Mouse (Mus musculus) adrenal gland, adult 18-20 months (tissue): Measurements from ENCODE around the gene Fitm1. TPM values are rescaled to one million over a fixed set of nuclear protein-coding genes. Genes with fewer than 3 reads are reported as not detected.

Source experiments
- DNase-seq, 2 experiments: peaks; one replicate each; pipeline ENCODE4 v3.0.0; 2021 to 2022; ENCODE audit warnings: low spot score in 2 of 2
- long read RNA-seq, 2 experiments: library from polyadenylated mRNA; stranded (forward); transcript quantifications; one replicate each; pipeline ENCODE4 v2.0.0; 2021
- total RNA-seq, 2 experiments: library from RNA; stranded (reverse); gene quantifications; 1 replicate in 1 of 2; 2 replicates in 1 of 2; pipeline ENCODE4 v1.2.3; 2021

The Fitm1 gene
- total RNA-seq = 1 to 10 TPM in 1 of 2 experiments, under 1 TPM in 1; 0.96 to 2.3 TPM
- long read RNA-seq, experiment 1 = 0 reads
- long read RNA-seq, experiment 2, partial matches to known transcripts = 0 of 2 reads
- long read RNA-seq, experiment 2, other reads (novel, unspliced or antisense) = 0 of 2 reads

- no peak for DNase-seq
Measured at GRCm38 (mm10) chr14:55575302-55575701, at the start of gene Fitm1. Gene Fitm1, plus strand, starts transcription at chr14:55575617.

GRCm38 (mm10) chr14:55526674-55527073 lies 48.7 kb upstream of the Fitm1 start:
- DNase-seq = no peak

DNA sequence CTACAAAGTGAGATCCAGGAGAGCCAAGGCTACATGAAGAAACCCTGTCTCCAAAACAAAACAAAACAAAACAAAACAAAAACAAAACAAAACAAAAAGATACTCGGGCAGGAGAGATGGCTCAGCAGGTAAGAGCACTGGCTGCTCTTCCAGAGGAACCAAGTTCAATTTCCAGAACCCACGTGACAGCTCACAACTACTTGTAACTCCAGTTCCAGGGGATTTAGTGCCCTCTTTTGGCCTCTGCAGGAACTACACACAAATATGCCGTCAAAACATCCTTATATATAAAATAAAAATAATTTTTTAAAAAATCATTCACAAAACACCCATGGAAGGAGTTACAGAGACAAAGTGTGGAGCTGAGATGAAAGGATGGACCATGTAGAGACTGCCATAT lies 47.5 kb upstream of the Fitm1 start:
- DNase-seq = peak in 1 of 2 experiments; percentile 14

GRCm38 (mm10) chr14:55536116-55536745 lies 39.2 kb upstream of the Fitm1 start:
- DNase-seq = peak; percentile 33 to 49

- DNase-seq = peak; percentile 76 to 84
Measured at GRCm38 (mm10) chr14:55540067-55540786, 35.2 kb upstream of the Fitm1 start, which contains the start of gene Pck2. Gene Pck2, plus strand, starts transcription at chr14:55540266.

GRCm38 (mm10) chr14:55540787-55541321 lies 34.6 kb upstream of the Fitm1 start:
- DNase-seq = peak; percentile 68 to 80

- DNase-seq = no peak
Measured at GRCm38 (mm10) chr14:55542268-55542667, 33.1 kb upstream of the Fitm1 start.

GRCm38 (mm10) chr14:55544334-55544733 lies 31.1 kb upstream of the Fitm1 start:
- no peak for DNase-seq

GRCm38 (mm10) chr14:55550191-55550590 lies 25.2 kb upstream of the Fitm1 start:
- DNase-seq = no peak

DNA sequence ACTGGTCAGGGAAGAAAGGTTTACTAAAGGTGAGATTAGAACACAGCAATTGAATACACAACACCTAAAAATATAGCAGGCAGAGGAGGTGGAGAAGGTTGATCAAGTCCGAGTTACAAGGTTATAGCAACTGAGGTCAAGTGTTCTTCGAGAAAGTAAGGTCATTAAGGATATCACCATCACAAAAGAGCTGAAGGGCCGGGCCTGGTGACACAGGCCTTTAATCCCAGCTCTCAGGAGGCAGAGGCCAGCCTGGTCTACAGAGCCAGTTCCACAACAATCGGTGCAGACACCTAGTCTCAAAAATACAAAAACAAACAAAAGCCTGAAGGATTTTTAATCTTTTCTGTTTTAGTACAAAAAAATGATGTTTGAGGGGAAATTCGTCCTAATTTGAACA lies 24.1 kb upstream of the Fitm1 start:
- DNase-seq = no peak

DNA sequence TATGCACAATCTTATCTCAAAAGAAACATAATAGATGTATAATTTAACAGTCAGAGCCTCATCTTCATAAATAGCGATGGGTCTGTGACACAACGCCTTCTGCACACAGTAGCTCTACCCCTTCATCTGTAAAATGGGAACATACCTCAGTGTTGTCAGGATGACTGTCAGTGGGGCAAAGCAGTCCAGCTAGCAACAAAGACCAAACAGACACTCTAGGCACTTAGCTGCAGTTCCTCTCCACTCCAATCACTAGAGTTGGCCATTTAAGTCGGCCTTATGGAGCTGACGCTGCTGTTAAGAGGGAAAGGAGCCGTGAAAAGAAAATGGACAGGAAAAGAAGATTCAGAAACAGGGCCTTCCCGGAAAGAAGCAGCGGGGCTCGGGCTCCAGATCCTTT lies 23.6 kb upstream of the Fitm1 start:
- no peak for DNase-seq

GRCm38 (mm10) chr14:55554635-55555034 lies 20.8 kb upstream of the Fitm1 start:
- no peak for DNase-seq

GRCm38 (mm10) chr14:55555788-55556187 lies 19.6 kb upstream of the Fitm1 start:
- no peak for DNase-seq

- DNase-seq = peak; percentile 72 to 74
Measured at GRCm38 (mm10) chr14:55557003-55557402, 18.4 kb upstream of the Fitm1 start.

- DNase-seq = no peak
Measured at GRCm38 (mm10) chr14:55557587-55557986, 17.8 kb upstream of the Fitm1 start.

DNA sequence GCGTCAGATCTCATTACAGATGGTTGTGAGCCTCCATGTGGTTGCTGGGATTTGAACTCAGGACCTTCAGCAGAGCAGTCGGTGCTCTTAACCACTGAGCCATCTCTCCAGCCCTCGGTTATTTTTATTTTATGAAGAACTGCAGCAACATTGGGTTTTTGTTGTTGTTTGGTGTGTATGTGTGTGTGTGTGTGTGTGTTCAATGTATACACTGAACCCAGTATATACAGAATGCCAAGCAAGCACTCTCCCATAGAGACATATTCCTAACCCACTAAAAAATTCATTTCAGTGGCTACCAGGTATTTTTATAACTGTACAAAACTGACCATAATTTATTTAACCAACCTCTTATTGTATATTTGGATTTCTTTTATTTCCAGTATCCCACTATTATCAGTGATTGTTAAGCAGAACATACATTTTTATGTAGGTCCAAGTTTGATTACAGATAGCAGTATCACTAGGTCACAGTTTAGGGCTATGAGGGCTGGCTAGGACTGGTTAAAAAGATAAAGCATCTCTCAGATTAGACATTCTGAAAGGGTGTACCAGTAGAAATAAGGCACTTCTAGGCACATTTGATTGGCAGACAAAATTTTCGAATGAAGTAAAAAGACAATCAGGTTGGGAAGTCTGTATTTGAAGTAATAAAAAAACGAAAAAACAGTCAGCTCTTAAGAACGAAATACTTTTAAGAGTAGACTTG lies 16.5 kb upstream of the Fitm1 start:
- DNase-seq = no peak

GRCm38 (mm10) chr14:55559799-55560201 lies 15.6 kb upstream of the Fitm1 start, which contains the start of gene Dcaf11:
Gene Dcaf11, plus strand, starts transcription at chr14:55560006.
- DNase-seq = peak; percentile 81 to 84

- peak; percentile 92 to 94 for DNase-seq
Measured at GRCm38 (mm10) chr14:55560202-55561073, 15.0 kb upstream of the Fitm1 start, which contains the start of gene A730061H03Rik. Gene A730061H03Rik, minus strand, starts transcription at chr14:55560406.

DNA sequence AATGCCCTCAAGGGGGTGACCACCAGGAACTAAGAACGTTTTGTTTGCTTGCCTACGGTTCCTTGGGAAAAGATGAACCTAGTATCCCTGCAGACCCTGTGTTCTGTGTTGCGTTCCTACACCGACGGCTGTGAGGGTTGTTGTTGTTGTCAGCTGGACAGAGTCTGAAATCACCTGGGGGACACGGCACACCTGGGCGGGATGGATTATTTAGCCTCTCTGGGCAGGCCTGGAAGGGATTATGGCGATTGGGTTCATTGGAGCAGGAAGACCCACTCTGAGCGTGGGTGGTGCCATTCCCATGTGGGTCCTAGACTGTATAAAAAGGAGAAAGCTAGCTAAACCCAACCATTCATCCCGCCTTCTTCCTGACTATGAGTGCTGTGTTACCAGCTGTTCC lies 13.6 kb upstream of the Fitm1 start:
- no peak for DNase-seq

DNA sequence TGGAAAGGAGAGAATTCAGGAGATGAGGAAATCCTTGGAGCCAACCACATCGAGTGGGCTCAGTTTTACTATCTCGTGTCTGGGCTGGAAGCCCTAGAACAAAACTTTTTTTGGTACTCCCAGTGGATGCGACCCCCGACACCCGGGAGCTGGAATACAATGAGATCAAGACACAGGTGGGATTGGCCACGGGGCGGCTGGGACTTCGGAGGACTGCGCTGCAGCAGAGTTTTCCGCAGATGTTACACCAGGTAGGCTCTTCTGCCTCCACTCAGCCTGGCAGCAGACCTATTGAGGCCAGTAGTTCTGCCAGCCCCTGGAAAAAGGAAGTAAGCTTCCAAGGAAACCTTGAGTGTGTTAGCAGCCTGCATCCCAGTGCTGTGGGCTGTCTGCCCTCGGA lies 12.2 kb upstream of the Fitm1 start:
- no peak for DNase-seq
